Mouse (Mus musculus) CH12.LX (cell line): Measurements from ENCODE around the gene 9830107B12Rik. TPM values are rescaled to one million over a fixed set of nuclear protein-coding genes. Genes with fewer than 3 reads are reported as not detected.
A peak's percentile ranks its signal among the peaks of the same experiment; 100 is the strongest.

Experiments
- DNase-seq: peaks from one replicate; pipeline ENCODE4 v3.0.0-alpha.2; 2013; ENCODE audit errors: extremely low read depth
- H3K27ac ChIP-seq: 2 replicates; pipeline ENCODE4 v1.5.1; 2012; ENCODE audit warnings: low read depth, mild to moderate bottlenecking, control low read depth, moderate library complexity; ENCODE audit not compliant: insufficient read depth
- H3K27me3 ChIP-seq: replicated peaks from 2 replicates; pipeline ENCODE3; 2012; ENCODE audit warnings: inconsistent platforms
- H3K36me3 ChIP-seq, 2 experiments: replicated peaks in 1 of 2; 2 replicates each; pipeline versions ENCODE3 to v1.6.1; 2012; ENCODE audit warnings: inconsistent platforms in 1 of 2, low read length in 1 of 2, mild to moderate bottlenecking in 1 of 2, mixed read lengths in 1 of 2, moderate library complexity in 1 of 2; ENCODE audit not compliant: control insufficient read depth in 1 of 2, insufficient read depth in 1 of 2
- H3K4me1 ChIP-seq, 2 experiments: 2 replicates each; pipeline ENCODE4 v1.6.1; 2012; ENCODE audit warnings: inconsistent platforms in 1 of 2, moderate library complexity in 1 of 2; ENCODE audit not compliant: insufficient read depth in 2 of 2, control insufficient read depth in 1 of 2
- H3K4me2 ChIP-seq: 2 replicates; pipeline ENCODE4 v1.6.1; 2012; ENCODE audit warnings: low read depth, mild to moderate bottlenecking, control low read depth; ENCODE audit not compliant: poor library complexity, insufficient read depth, severe bottlenecking
- H3K4me3 ChIP-seq, 3 experiments: fragments of 150-350 bp in 1 of 3; sonication (generic) in 1 of 3; replicated peaks in 1 of 3; 2 replicates each; pipeline versions ENCODE3 to v1.5.1; 2011 to 2012; ENCODE audit warnings: low read depth in 2 of 3, low read length in 2 of 3, mild to moderate bottlenecking in 2 of 3, moderate library complexity in 2 of 3, control low read depth in 1 of 3, improper control_type of control experiment in 1 of 3, inconsistent platforms in 1 of 3, mixed read lengths in 1 of 3; ENCODE audit not compliant: poor library complexity in 1 of 3
- H3K79me2 ChIP-seq: replicated peaks from 2 replicates; pipeline ENCODE4 v1.6.1; 2012; ENCODE audit warnings: mild to moderate bottlenecking, moderate library complexity; ENCODE audit not compliant: control insufficient read depth, poor library complexity, insufficient read depth, severe bottlenecking; ENCODE audit errors: extremely low read depth
- H3K9ac ChIP-seq: 2 replicates; pipeline ENCODE4 v1.6.1; 2012; ENCODE audit warnings: low read depth, mild to moderate bottlenecking, control low read depth, moderate library complexity; ENCODE audit not compliant: insufficient read depth
- H3K9me3 ChIP-seq: replicated peaks from 2 replicates; pipeline ENCODE3; 2012; ENCODE audit warnings: low read length, inconsistent platforms, mixed read lengths
- CHD1 ChIP-seq: IDR thresholded peaks from 2 replicates; pipeline ENCODE4 v1.6.1; 2012; ENCODE audit warnings: low read depth, low read length, improper control_type of control experiment, inconsistent platforms
- CTCF ChIP-seq, 2 experiments: IDR thresholded peaks in 1 of 2; conservative IDR thresholded peaks in 1 of 2; 2 replicates each; pipeline ENCODE4 v1.5.1; 2011 to 2012; ENCODE audit warnings: low read depth in 2 of 2, low read length in 2 of 2, improper control_type of control experiment in 1 of 2, inconsistent platforms in 1 of 2, mild to moderate bottlenecking in 1 of 2, moderate library complexity in 1 of 2
- ELF1 ChIP-seq: IDR thresholded peaks from 2 replicates; pipeline ENCODE4 v1.6.1; 2014; ENCODE audit warnings: low read depth, mild to moderate bottlenecking, inconsistent platforms, low read length, improper control_type of control experiment
- EP300 ChIP-seq: IDR thresholded peaks from 2 replicates; pipeline ENCODE4 v1.6.1; 2011; ENCODE audit warnings: low read length, improper control_type of control experiment
- ETS1 ChIP-seq: conservative IDR thresholded peaks from 2 replicates; pipeline ENCODE4 v1.6.1; 2012; ENCODE audit warnings: low read depth, mild to moderate bottlenecking, inconsistent platforms, low read length, improper control_type of control experiment, moderate library complexity
- GABPA ChIP-seq: IDR thresholded peaks from 2 replicates; pipeline ENCODE4 v1.6.1; 2012; ENCODE audit warnings: low read depth, low read length, improper control_type of control experiment, inconsistent platforms; ENCODE audit not compliant: insufficient replicate concordance
- JUN ChIP-seq: IDR thresholded peaks from 2 replicates; pipeline ENCODE4 v1.6.1; 2011; ENCODE audit warnings: low read depth, mild to moderate bottlenecking, low read length, improper control_type of control experiment, moderate library complexity; ENCODE audit not compliant: insufficient read depth
- KAT2A ChIP-seq: IDR thresholded peaks from 2 replicates; pipeline ENCODE4 v1.6.1; 2012; ENCODE audit warnings: low read length, improper control_type of control experiment, inconsistent platforms; ENCODE audit not compliant: insufficient replicate concordance
- MYC ChIP-seq: IDR thresholded peaks from 2 replicates; pipeline ENCODE4 v1.6.1; 2011; ENCODE audit warnings: low read depth, mild to moderate bottlenecking, improper control_type of control experiment, low read length
- NELFE ChIP-seq: IDR thresholded peaks from 2 replicates; pipeline ENCODE4 v1.6.1; 2011; ENCODE audit warnings: low read depth, low read length, improper control_type of control experiment
- PAX5 ChIP-seq: IDR thresholded peaks from 2 replicates; pipeline ENCODE4 v1.6.1; 2012; ENCODE audit warnings: low read length, inconsistent platforms, mixed read lengths
- RAD21 ChIP-seq: IDR thresholded peaks from 2 replicates; pipeline ENCODE4 v1.6.1; 2011; ENCODE audit warnings: low read depth, mild to moderate bottlenecking, low read length, improper control_type of control experiment, moderate library complexity
- SIN3A ChIP-seq: IDR thresholded peaks from 2 replicates; pipeline ENCODE4 v1.6.1; 2012; ENCODE audit warnings: low read length, improper control_type of control experiment, inconsistent platforms
- SMC3 ChIP-seq: IDR thresholded peaks from 2 replicates; pipeline ENCODE4 v1.6.1; 2011; ENCODE audit warnings: low read depth, low read length, improper control_type of control experiment
- TBP ChIP-seq: conservative IDR thresholded peaks from 2 replicates; pipeline ENCODE4 v1.6.1; 2011; ENCODE audit warnings: low read depth, low read length, improper control_type of control experiment
- USF2 ChIP-seq: conservative IDR thresholded peaks from 2 replicates; pipeline ENCODE4 v1.6.1; 2011; ENCODE audit warnings: low read depth, low read length, improper control_type of control experiment
- ZC3H11A ChIP-seq: IDR thresholded peaks from 2 replicates; pipeline ENCODE4 v1.6.1; 2012; ENCODE audit warnings: low read depth, mild to moderate bottlenecking, inconsistent platforms, low read length, improper control_type of control experiment
- ZNF384 ChIP-seq: IDR thresholded peaks from 2 replicates; pipeline ENCODE4 v1.6.1; 2012; ENCODE audit warnings: low read depth, low read length, improper control_type of control experiment, inconsistent platforms
- dilution Hi-C: fragments of 300-500 bp; cut with MboI; formaldehyde crosslinking; loops from 2 replicates; pipeline ENCODE4 v1.14.3; 2020; ENCODE audit warnings: low sequenced_read_pairs; ENCODE audit not compliant: extremely low pct_unique_long_range_greater_than_20kb, extremely low pct_ligation_motif_present
- in situ Hi-C: fragments of 300-500 bp; cut with MboI; formaldehyde crosslinking; loops from 3 replicates; pipeline ENCODE4 v1.14.3; 2019; ENCODE audit warnings: low sequenced_read_pairs, low pct_ligation_motif_present, low pct_unique_long_range_greater_than_20kb, mixed read lengths
- polyA plus RNA-seq: library from polyadenylated mRNA; unstranded; fragments of >175 nt; gene quantifications from 2 replicates; pipeline ENCODE4 v1.2.1, GENCODE M21; 2012; ENCODE audit warnings: low read depth; ENCODE audit not compliant: insufficient read length
- total RNA-seq, 2 experiments: library from RNA; depleted of rRNA; stranded (reverse); fragments of 300-350 nt in 1 of 2; fragments of >200 nt in 1 of 2; gene quantifications; 2 replicates each; pipeline ENCODE4 v1.2.3; 2012 to 2014

9830107B12Rik gene
- total and polyA plus RNA-seq, 3 experiments: not detected

GRCm38 (mm10) chr17:48093286-48093817 is 52.7 kb downstream of the 9830107B12Rik start:
- TF ChIP-seq PAX5 (no peak), CTCF (conservative IDR thresholded peaks at IDR 0.05 in 1 of 2, IDR thresholded peaks at IDR 0.05 in 1 of 2; ENCODE audit: low read depth in 2 of 2, low read length in 2 of 2) (peak; percentile 5 to 8; a peak in 1 of 4 replicates)
- in situ Hi-C loops (loop anchor here (10.0 kb wide), 1 partner anchor 49 kb away; no protein-coding TSS in a partner anchor), dilution Hi-C loops (no loop called here)
- no peak overlapping the region for H3K4me2 ChIP-seq
- no peaks in the 10 kb centered on the region for H3K79me2 ChIP-seq
- no peak overlapping the region for H3K4me3 ChIP-seq
- no peak overlapping the region for H3K9ac ChIP-seq
- peaks cover 34% of the 10 kb centered on the region for H3K9me3 ChIP-seq
- no peak overlapping the region for H3K27ac ChIP-seq
- H3K27me3 ChIP-seq: no peaks in the 10 kb centered on the region
- DNase-seq: no peak
- H3K36me3 ChIP-seq: no peaks in the 10 kb centered on the region
- H3K4me1 ChIP-seq: peaks cover 2 to 23% of the 10 kb centered on the region in 2 experiments; a peak in 3 of 4 replicates

DNA sequence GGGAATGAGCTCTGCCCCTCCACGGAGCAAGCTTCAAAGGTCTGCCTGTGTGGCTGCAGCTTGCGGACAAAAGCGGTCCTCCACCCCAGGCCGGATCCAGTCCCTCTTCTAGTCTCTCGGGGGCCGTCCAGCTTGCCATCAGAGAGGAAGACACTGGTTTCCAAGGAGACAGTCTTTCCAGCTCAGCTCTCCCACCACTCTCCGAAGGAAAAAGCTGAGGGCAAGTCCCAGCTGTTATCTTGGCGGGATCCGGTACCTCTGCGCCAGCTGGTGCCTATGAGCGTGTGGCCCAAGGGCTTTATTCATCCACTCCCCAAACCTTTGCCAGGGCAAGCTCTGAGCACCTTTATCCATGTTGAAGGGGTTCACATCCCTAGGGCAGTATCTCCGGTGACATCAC is 55.8 kb downstream of the 9830107B12Rik start:
- Histone ChIP-seq H3K27me3 (no peaks in the 10 kb centered on the region), H3K4me2 (no peak overlapping the region), H3K79me2 (no peaks in the 10 kb centered on the region), H3K36me3 (no peaks in the 10 kb centered on the region), H3K4me3 (no peak overlapping the region), H3K4me1 (peaks cover 0 to 11% of the 10 kb centered on the region in 2 experiments; a peak in 2 of 4 replicates), H3K27ac (no peak overlapping the region), H3K9ac (no peak overlapping the region), H3K9me3 (peaks cover 16% of the 10 kb centered on the region)
- DNase-seq: no peak
- dilution Hi-C loops (no loop called here), in situ Hi-C loops (loop anchor here (10.0 kb wide), 1 partner anchor 46 kb away; no protein-coding TSS in a partner anchor)
- TF ChIP-seq GABPA (no peak), ZNF384 (no peak), ETS1 (no peak), NELFE (no peak), RAD21 (no peak), ZC3H11A (no peak), ELF1 (no peak), TBP (no peak), KAT2A (no peak), PAX5 (no peak), SMC3 (no peak), SIN3A (no peak), EP300 (no peak), MYC (no peak), USF2 (no peak), CHD1 (no peak), JUN (no peak)
